Mouse (Mus musculus): ENCODE data around the gene Nfix. TPM values are rescaled to one million over a fixed set of nuclear protein-coding genes. Genes with fewer than 3 reads are reported as not detected.

The Nfix gene
- total and polyA plus RNA-seq, 2 experiments from 2014 or later = 92.5 to 123 TPM

GRCm38 (mm10) chr8:84665385-84665893 is 134.7 kb downstream of the Nfix start:
- WGBS = 2% methylated on average over 14 of the region's 14 CpGs
- peak overlapping the region; percentile 83 for H3K27ac ChIP-seq
- peak overlapping the region; percentile 51 for H3K4me3 ChIP-seq (ENCODE audit: low read length)
- DNase-seq (ENCODE audit: low spot score) (peak; percentile 44), ATAC-seq (no peak; the same call in 1 of the 2 replicates)
- H3K9me3 ChIP-seq (ENCODE audit: low read length) = no peaks in the 10 kb centered on the region
- peak overlapping the region; percentile 62 for H3K9ac ChIP-seq (replicated peaks; ENCODE audit: low read length)
- no peaks in the 10 kb centered on the region for H3K27me3 ChIP-seq (ENCODE audit: insufficient read depth, low read length)
- peaks cover 10% of the 10 kb centered on the region for H3K4me1 ChIP-seq (ENCODE audit: insufficient read depth, low read length)
- no peaks in the 10 kb centered on the region for H3K36me3 ChIP-seq (ENCODE audit: insufficient read depth, low read length)
- no peak for TF ChIP-seq CTCF (IDR thresholded peaks at IDR 0.05; ENCODE audit: low read depth)
- peak overlapping the region; percentile 67 for H3K4me2 ChIP-seq (ENCODE audit: low read depth, low read length)

DNA sequence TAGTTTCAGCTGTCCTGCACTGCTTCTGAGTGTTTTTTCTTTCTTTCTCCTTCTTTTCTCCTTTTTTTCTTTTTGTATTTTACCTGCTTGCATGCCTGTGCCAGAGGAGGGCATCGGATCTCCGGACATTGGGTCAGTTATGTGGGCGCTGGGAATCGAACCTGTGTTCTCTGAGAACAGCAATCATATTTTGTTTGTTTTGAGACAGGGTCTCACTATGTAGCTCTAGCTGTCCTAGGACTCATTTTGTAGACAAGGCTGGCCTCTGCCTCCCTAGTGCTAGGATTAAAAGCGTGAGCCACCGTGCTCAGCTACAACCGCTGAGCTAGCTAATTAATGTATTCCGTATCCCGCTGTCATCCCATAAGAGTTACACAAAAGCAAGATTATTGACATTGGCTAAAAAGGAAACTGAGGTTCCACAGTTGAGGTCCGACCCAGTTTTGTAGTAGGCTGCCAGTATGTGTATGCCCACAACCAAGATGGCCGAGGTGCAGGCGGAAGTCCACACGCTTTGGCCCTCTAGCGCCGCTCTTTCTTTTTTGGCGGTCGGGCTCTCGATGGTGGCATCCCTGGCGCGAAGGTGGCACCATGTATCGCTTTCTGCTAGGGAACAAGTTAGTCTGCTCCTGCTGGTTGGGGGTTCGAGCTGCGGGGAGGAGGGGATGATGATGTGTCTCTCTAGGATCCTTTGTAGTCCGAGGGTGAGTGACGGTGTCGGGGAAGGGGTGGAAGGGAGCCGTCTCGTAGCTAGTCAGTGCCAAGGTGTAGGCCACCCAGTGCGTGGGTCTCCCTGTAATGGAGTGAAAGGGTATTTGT is 135.4 kb downstream of the Nfix start:
- WGBS = under 1% methylated on average over 29 of the region's 29 CpGs
- Histone ChIP-seq H3K9me3 (ENCODE audit: low read length) (no peaks in the 10 kb centered on the region), H3K9ac (replicated peaks; ENCODE audit: low read length) (peak overlapping the region; percentile 62), H3K27ac (peak overlapping the region; percentile 83), H3K4me3 (ENCODE audit: low read length) (peak overlapping the region; percentile 51), H3K36me3 (ENCODE audit: insufficient read depth, low read length) (no peaks in the 10 kb centered on the region), H3K4me2 (ENCODE audit: low read depth, low read length) (peak overlapping the region; percentile 67), H3K27me3 (ENCODE audit: insufficient read depth, low read length) (no peaks in the 10 kb centered on the region), H3K4me1 (ENCODE audit: insufficient read depth, low read length) (peaks cover 10% of the 10 kb centered on the region)
- ATAC-seq (peak; percentile 73), DNase-seq (ENCODE audit: low spot score) (peak; percentile 94)
- peak; percentile 74 for TF ChIP-seq CTCF (IDR thresholded peaks at IDR 0.05; ENCODE audit: low read depth)

DNA sequence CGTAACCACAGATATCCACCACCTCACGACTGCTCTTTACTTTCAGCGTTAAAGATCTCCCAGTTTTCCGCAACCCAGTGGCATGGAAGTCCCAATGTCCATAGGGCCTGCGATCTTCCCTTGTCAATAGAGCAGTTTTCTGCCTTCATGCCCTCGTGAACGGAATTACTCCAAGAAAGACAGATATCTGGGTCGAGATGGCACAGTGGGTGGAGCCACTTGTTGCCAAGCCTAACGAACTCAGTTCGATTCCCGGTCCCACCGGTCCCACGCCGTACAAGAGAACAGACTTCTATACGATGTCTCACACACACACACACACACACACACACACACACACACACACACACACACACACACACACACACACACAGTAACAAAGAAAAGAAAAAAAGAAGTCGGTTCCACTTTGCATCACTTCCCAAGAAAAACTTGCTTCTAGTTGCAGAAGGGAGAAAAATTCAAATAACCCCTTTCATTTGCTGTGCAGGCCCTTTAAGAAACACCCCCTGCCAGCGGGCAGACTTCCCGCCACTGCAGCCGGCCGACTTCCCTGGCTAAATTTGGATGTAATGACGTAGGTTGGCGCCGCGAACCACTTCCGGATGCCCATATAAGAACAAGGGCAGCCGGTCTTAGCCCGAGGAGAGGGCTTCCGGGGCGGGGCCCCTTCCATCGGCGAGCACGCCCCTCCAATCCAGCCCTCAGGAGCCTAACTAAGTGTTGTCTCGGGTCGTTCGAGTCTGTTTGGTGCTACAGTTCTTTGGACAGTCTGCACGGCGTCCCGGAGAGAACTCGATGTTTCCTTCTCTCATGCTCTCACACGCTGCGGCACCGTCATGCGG is 136.4 kb downstream of the Nfix start:
- TF ChIP-seq CTCF (IDR thresholded peaks at IDR 0.05; ENCODE audit: low read depth) = no peak
- peak; percentile 98 for DNase-seq (ENCODE audit: low spot score)
- Histone ChIP-seq H3K4me1 (ENCODE audit: insufficient read depth, low read length) (peaks cover 10% of the 10 kb centered on the region), H3K9me3 (ENCODE audit: low read length) (no peaks in the 10 kb centered on the region), H3K4me2 (ENCODE audit: low read depth, low read length) (peak overlapping the region; percentile 67), H3K36me3 (ENCODE audit: insufficient read depth, low read length) (no peaks in the 10 kb centered on the region), H3K27ac (peak overlapping the region; percentile 85), H3K9ac (replicated peaks; ENCODE audit: low read length) (peak overlapping the region; percentile 62), H3K4me3 (ENCODE audit: low read length) (peak overlapping the region; percentile 51), H3K27me3 (ENCODE audit: insufficient read depth, low read length) (no peaks in the 10 kb centered on the region)
- 3% methylated on average over 43 of the region's 43 CpGs for WGBS
- ATAC-seq = peak; percentile 86

DNA sequence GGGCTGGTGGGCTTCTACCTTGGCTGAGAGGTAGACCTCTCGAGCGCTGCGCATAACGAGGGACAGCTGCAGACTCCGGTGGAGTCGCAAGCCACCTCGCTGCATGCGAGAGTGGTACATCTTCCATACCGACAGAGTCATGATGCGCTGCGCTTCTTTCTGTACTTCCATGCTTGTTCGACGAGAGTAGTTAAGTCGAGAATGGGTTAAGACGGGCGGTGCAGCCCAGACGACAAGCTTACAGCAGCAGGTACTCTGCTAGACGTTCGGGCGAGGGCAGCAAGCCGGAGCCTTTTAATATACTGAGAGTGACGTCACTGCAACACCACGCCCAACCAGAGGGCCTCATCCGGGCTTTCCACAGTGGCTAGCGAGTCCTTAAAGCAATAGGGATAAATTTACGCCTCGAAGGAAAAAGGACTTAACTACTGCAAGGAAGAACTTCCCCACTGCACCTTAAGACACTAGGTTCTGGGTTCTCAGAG is 137.5 kb downstream of the Nfix start, which contains the start of gene Ier2:
Gene Ier2, minus strand, starts transcription at position 272 of the 485 bp plus-strand sequence.
- H3K36me3 ChIP-seq (ENCODE audit: insufficient read depth, low read length) = no peaks in the 10 kb centered on the region
- no peak for TF ChIP-seq CTCF (IDR thresholded peaks at IDR 0.05; ENCODE audit: low read depth)
- H3K27ac ChIP-seq = peak within 1 kb of the TSS; percentile 85
- DNase-seq (ENCODE audit: low spot score) (peak; percentile 96), ATAC-seq (peak; percentile 78)
- WGBS = under 1% methylated on average over 27 of the region's 27 CpGs
- peak within 1 kb of the TSS; percentile 67 for H3K4me3 ChIP-seq (ENCODE audit: low read length)
- no peaks in the 10 kb centered on the region for H3K9me3 ChIP-seq (ENCODE audit: low read length)
- H3K4me1 ChIP-seq (ENCODE audit: insufficient read depth, low read length) = peaks cover 10% of the 10 kb centered on the region
- H3K9ac ChIP-seq (replicated peaks; ENCODE audit: low read length) = peak within 1 kb of the TSS; percentile 67
- no peaks in the 10 kb centered on the region for H3K27me3 ChIP-seq (ENCODE audit: insufficient read depth, low read length)
- peak within 1 kb of the TSS; percentile 67 for H3K4me2 ChIP-seq (ENCODE audit: low read depth, low read length)

GRCm38 (mm10) chr8:84661961-84662571 is 138.1 kb downstream of the Nfix start:
- peak; percentile 2; the same call in 1 of the 2 replicates for ATAC-seq
- Histone ChIP-seq H3K4me1 (ENCODE audit: insufficient read depth, low read length) (peaks cover 10% of the 10 kb centered on the region), H3K27ac (peak overlapping the region; percentile 85), H3K4me2 (ENCODE audit: low read depth, low read length) (peak overlapping the region; percentile 67), H3K4me3 (ENCODE audit: low read length) (peak overlapping the region; percentile 67), H3K9ac (replicated peaks; ENCODE audit: low read length) (peak overlapping the region; percentile 67), H3K36me3 (ENCODE audit: insufficient read depth, low read length) (no peaks in the 10 kb centered on the region), H3K9me3 (ENCODE audit: low read length) (no peaks in the 10 kb centered on the region), H3K27me3 (ENCODE audit: insufficient read depth, low read length) (no peaks in the 10 kb centered on the region)
- DNase-seq (ENCODE audit: low spot score) = peak; percentile 38
- TF ChIP-seq CTCF (IDR thresholded peaks at IDR 0.05; ENCODE audit: low read depth) = no peak
- WGBS = under 1% methylated on average over 61 of the region's 61 CpGs

GRCm38 (mm10) chr8:84661458-84661871 is 138.7 kb downstream of the Nfix start:
- ATAC-seq = no peak
- TF ChIP-seq CTCF (IDR thresholded peaks at IDR 0.05; ENCODE audit: low read depth) = no peak
- Histone ChIP-seq H3K36me3 (ENCODE audit: insufficient read depth, low read length) (no peaks in the 10 kb centered on the region), H3K9ac (replicated peaks; ENCODE audit: low read length) (peak overlapping the region; percentile 67), H3K4me3 (ENCODE audit: low read length) (peak overlapping the region; percentile 67), H3K9me3 (ENCODE audit: low read length) (no peaks in the 10 kb centered on the region), H3K27ac (peak overlapping the region; percentile 85), H3K4me2 (ENCODE audit: low read depth, low read length) (peak overlapping the region; percentile 67), H3K27me3 (ENCODE audit: insufficient read depth, low read length) (no peaks in the 10 kb centered on the region), H3K4me1 (ENCODE audit: insufficient read depth, low read length) (peaks cover 10% of the 10 kb centered on the region)
- DNase-seq (ENCODE audit: low spot score) = peak; percentile 50
- under 1% methylated on average over 24 of the region's 24 CpGs for WGBS

Data from hindbrain, postnatal 0 days (tissue).